Mouse (Mus musculus) right cerebral cortex, adult 18-20 months (tissue): ENCODE measurements around the gene Gm43302.
"Not testable (repeated sequence)": the region's sequence is repeated elsewhere in the genome, so short reads cannot be mapped to it uniquely, and the experiment has no call there.

ENCODE experiments used
- DNase-seq: peaks from one replicate; pipeline ENCODE4 v3.0.0; 2022; ENCODE audit warnings: mixed read lengths

Gene Gm43302

GRCm38 (mm10) chr5:105197915-105198560 is 95.5 kb downstream of the Gm43302 start:
- DNase-seq = not testable (repeated sequence)

- not testable (repeated sequence) for DNase-seq
Measured at GRCm38 (mm10) chr5:105196308-105196707, 97.2 kb downstream of the Gm43302 start.

- DNase-seq = not testable (repeated sequence)
Measured at GRCm38 (mm10) chr5:105192536-105192935, 101.0 kb downstream of the Gm43302 start.

- DNase-seq = no peak
Measured at GRCm38 (mm10) chr5:105181446-105181845, 112.0 kb downstream of the Gm43302 start.
